Mouse (Mus musculus): Measurements from ENCODE around the gene Ankrd54. TPM values are rescaled to one million over a fixed set of nuclear protein-coding genes. Genes with fewer than 3 reads are reported as not detected.

The Ankrd54 gene
- polyA plus RNA-seq, 1 experiment from 2014 or later = 59.7 TPM

DNA sequence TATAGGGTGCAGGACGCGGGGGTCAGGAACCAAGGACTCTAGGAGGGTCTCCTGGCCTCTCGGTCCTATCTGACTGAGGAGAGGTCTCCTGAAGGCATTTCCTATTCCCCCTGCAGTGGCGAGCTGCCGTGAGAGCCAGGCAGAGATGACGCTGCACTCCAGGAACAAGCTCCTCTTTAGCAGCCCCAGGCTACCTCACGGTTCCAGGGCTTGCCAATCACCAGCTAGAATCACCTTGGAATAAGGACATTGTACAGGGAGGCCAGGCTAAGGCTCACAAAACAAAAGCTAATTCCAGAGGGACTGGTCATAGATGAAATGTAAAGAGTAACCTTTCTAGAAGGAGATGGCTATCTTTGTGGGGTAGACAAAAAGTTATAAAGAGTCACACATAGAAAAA, 6.1 kb downstream of the Ankrd54 start:
- Histone ChIP-seq H3K36me3 (ENCODE audit: control insufficient read depth, insufficient read depth, low read length) (peaks cover 23% of the 10 kb centered on the region), H3K9me3 (ENCODE audit: control insufficient read depth, low read length) (no peaks in the 10 kb centered on the region), H3K27me3 (ENCODE audit: control insufficient read depth, insufficient read depth, low read length) (no peaks in the 10 kb centered on the region), H3K9ac (ENCODE audit: low read depth, low read length) (no peak overlapping the region), H3K4me3 (ENCODE audit: low read depth, low read length) (no peak overlapping the region), H3K4me2 (replicated peaks; ENCODE audit: low read depth, low read length) (no peak overlapping the region), H3K4me1 (replicated peaks; ENCODE audit: control insufficient read depth, insufficient read depth, low read length) (no peaks in the 10 kb centered on the region), H3K27ac (ENCODE audit: low read depth, low read length) (no peak overlapping the region)
- WGBS = 89% methylated on average over 7 of the region's 7 CpGs
- DNase-seq (ENCODE audit: low spot score) (no peak), ATAC-seq (ENCODE audit: low FRiP score) (no peak)

GRCm38 (mm10) chr15:79052366-79052765, 10.3 kb downstream of the Ankrd54 start:
- H3K4me2 ChIP-seq (replicated peaks; ENCODE audit: low read depth, low read length) = no peak overlapping the region
- no peak overlapping the region for H3K4me3 ChIP-seq (ENCODE audit: low read depth, low read length)
- peaks cover 16% of the 10 kb centered on the region for H3K36me3 ChIP-seq (ENCODE audit: control insufficient read depth, insufficient read depth, low read length)
- 83% methylated on average over 2 of the region's 2 CpGs for WGBS
- H3K27me3 ChIP-seq (ENCODE audit: control insufficient read depth, insufficient read depth, low read length) = no peaks in the 10 kb centered on the region
- no peaks in the 10 kb centered on the region; the same call in 1 of the 2 replicates for H3K4me1 ChIP-seq (replicated peaks; ENCODE audit: control insufficient read depth, insufficient read depth, low read length)
- no peaks in the 10 kb centered on the region for H3K9me3 ChIP-seq (ENCODE audit: control insufficient read depth, low read length)
- no peak overlapping the region for H3K9ac ChIP-seq (ENCODE audit: low read depth, low read length)
- no peak for ATAC-seq (ENCODE audit: low FRiP score)
- H3K27ac ChIP-seq (ENCODE audit: low read depth, low read length) = no peak overlapping the region
- no peak for DNase-seq (ENCODE audit: low spot score)

GRCm38 (mm10) chr15:79051461-79052360, 11.0 kb downstream of the Ankrd54 start:
- ATAC-seq (ENCODE audit: low FRiP score) = no peak
- no peak overlapping the region for H3K4me2 ChIP-seq (replicated peaks; ENCODE audit: low read depth, low read length)
- H3K9ac ChIP-seq (ENCODE audit: low read depth, low read length) = no peak overlapping the region
- no peak overlapping the region for H3K4me3 ChIP-seq (ENCODE audit: low read depth, low read length)
- no peaks in the 10 kb centered on the region; the same call in 1 of the 2 replicates for H3K4me1 ChIP-seq (replicated peaks; ENCODE audit: control insufficient read depth, insufficient read depth, low read length)
- DNase-seq (ENCODE audit: low spot score) = no peak
- H3K9me3 ChIP-seq (ENCODE audit: control insufficient read depth, low read length) = no peaks in the 10 kb centered on the region
- peaks cover 16% of the 10 kb centered on the region for H3K36me3 ChIP-seq (ENCODE audit: control insufficient read depth, insufficient read depth, low read length)
- 69% methylated on average over 13 of the region's 13 CpGs for WGBS
- no peaks in the 10 kb centered on the region for H3K27me3 ChIP-seq (ENCODE audit: control insufficient read depth, insufficient read depth, low read length)
- H3K27ac ChIP-seq (ENCODE audit: low read depth, low read length) = no peak overlapping the region

GRCm38 (mm10) chr15:79050964-79051363, 11.7 kb downstream of the Ankrd54 start:
- Histone ChIP-seq H3K27ac (ENCODE audit: low read depth, low read length) (no peak overlapping the region), H3K4me3 (ENCODE audit: low read depth, low read length) (no peak overlapping the region), H3K9me3 (ENCODE audit: control insufficient read depth, low read length) (no peaks in the 10 kb centered on the region), H3K9ac (ENCODE audit: low read depth, low read length) (no peak overlapping the region), H3K36me3 (ENCODE audit: control insufficient read depth, insufficient read depth, low read length) (peaks cover 16% of the 10 kb centered on the region), H3K4me1 (replicated peaks; ENCODE audit: control insufficient read depth, insufficient read depth, low read length) (no peaks in the 10 kb centered on the region; the same call in 1 of the 2 replicates), H3K27me3 (ENCODE audit: control insufficient read depth, insufficient read depth, low read length) (no peaks in the 10 kb centered on the region), H3K4me2 (replicated peaks; ENCODE audit: low read depth, low read length) (no peak overlapping the region)
- ATAC-seq (ENCODE audit: low FRiP score) = no peak
- DNase-seq (ENCODE audit: low spot score) = no peak
- WGBS = 85% methylated on average over 2 of the region's 2 CpGs

- H3K9me3 ChIP-seq (ENCODE audit: control insufficient read depth, low read length) = no peaks in the 10 kb centered on the region
- 58% methylated on average over 9 of the region's 9 CpGs for WGBS
- no peak overlapping the region for H3K4me2 ChIP-seq (replicated peaks; ENCODE audit: low read depth, low read length)
- no peak overlapping the region for H3K4me3 ChIP-seq (ENCODE audit: low read depth, low read length)
- peak overlapping the region; percentile 20; the same call in 1 of the 2 replicates for H3K9ac ChIP-seq (ENCODE audit: low read depth, low read length)
- H3K27ac ChIP-seq (ENCODE audit: low read depth, low read length) = no peak overlapping the region
- no peaks in the 10 kb centered on the region for H3K27me3 ChIP-seq (ENCODE audit: control insufficient read depth, insufficient read depth, low read length)
- no peaks in the 10 kb centered on the region; the same call in 1 of the 2 replicates for H3K4me1 ChIP-seq (replicated peaks; ENCODE audit: control insufficient read depth, insufficient read depth, low read length)
- H3K36me3 ChIP-seq (ENCODE audit: control insufficient read depth, insufficient read depth, low read length) = peaks cover 11% of the 10 kb centered on the region
- peak; percentile 64; the same call in 1 of the 2 replicates for ATAC-seq (ENCODE audit: low FRiP score)
- DNase-seq (ENCODE audit: low spot score) = no peak
Measured at GRCm38 (mm10) chr15:79050160-79050845, 12.4 kb downstream of the Ankrd54 start.

GRCm38 (mm10) chr15:79048186-79048585, 14.5 kb downstream of the Ankrd54 start:
- H3K27me3 ChIP-seq (ENCODE audit: control insufficient read depth, insufficient read depth, low read length) = peaks cover 8% of the 10 kb centered on the region
- no peak overlapping the region for H3K4me3 ChIP-seq (ENCODE audit: low read depth, low read length)
- no peak overlapping the region for H3K9ac ChIP-seq (ENCODE audit: low read depth, low read length)
- no peak overlapping the region for H3K27ac ChIP-seq (ENCODE audit: low read depth, low read length)
- H3K4me2 ChIP-seq (replicated peaks; ENCODE audit: low read depth, low read length) = no peak overlapping the region
- 77% methylated on average over 4 of the region's 4 CpGs for WGBS
- no peaks in the 10 kb centered on the region for H3K9me3 ChIP-seq (ENCODE audit: control insufficient read depth, low read length)
- DNase-seq (ENCODE audit: low spot score) = no peak
- H3K36me3 ChIP-seq (ENCODE audit: control insufficient read depth, insufficient read depth, low read length) = no peaks in the 10 kb centered on the region; the same call in 1 of the 2 replicates
- ATAC-seq (ENCODE audit: low FRiP score) = no peak
- peaks cover 3% of the 10 kb centered on the region; the same call in 1 of the 2 replicates for H3K4me1 ChIP-seq (replicated peaks; ENCODE audit: control insufficient read depth, insufficient read depth, low read length)

DNA sequence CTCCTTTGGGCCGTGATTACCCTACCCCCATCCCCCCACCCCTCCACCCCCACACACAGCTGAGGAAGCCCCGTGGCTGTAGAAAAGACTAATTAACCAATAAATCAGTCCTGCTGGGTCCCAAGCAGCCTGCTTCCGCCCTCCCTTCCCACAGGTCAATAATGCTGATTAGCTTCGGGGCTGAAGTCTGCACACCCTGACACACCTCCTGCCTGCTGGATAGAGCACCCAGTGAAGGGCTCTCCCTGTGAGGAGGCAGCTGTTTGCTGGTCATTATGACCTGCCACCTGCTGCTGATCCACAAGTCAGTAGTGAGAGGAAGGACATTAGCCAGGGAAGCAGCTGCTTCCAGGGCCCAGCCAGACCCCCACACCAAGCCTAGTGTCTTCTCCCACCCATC, 17.9 kb downstream of the Ankrd54 start:
- H3K4me3 ChIP-seq (ENCODE audit: low read depth, low read length) = no peak overlapping the region
- H3K4me2 ChIP-seq (replicated peaks; ENCODE audit: low read depth, low read length) = no peak overlapping the region
- H3K27me3 ChIP-seq (ENCODE audit: control insufficient read depth, insufficient read depth, low read length) = peaks cover 33% of the 10 kb centered on the region
- DNase-seq (ENCODE audit: low spot score) = peak; percentile 57
- WGBS = 11% methylated on average over 4 of the region's 4 CpGs
- H3K36me3 ChIP-seq (ENCODE audit: control insufficient read depth, insufficient read depth, low read length) = no peaks in the 10 kb centered on the region
- peaks cover 8% of the 10 kb centered on the region for H3K4me1 ChIP-seq (replicated peaks; ENCODE audit: control insufficient read depth, insufficient read depth, low read length)
- H3K27ac ChIP-seq (ENCODE audit: low read depth, low read length) = 0 out of 2 replicates have a peak overlapping the region, but pooled peaks have one; percentile 31
- peak; percentile 87 for ATAC-seq (ENCODE audit: low FRiP score)
- H3K9ac ChIP-seq (ENCODE audit: low read depth, low read length) = no peak overlapping the region
- H3K9me3 ChIP-seq (ENCODE audit: control insufficient read depth, low read length) = no peaks in the 10 kb centered on the region

DNA sequence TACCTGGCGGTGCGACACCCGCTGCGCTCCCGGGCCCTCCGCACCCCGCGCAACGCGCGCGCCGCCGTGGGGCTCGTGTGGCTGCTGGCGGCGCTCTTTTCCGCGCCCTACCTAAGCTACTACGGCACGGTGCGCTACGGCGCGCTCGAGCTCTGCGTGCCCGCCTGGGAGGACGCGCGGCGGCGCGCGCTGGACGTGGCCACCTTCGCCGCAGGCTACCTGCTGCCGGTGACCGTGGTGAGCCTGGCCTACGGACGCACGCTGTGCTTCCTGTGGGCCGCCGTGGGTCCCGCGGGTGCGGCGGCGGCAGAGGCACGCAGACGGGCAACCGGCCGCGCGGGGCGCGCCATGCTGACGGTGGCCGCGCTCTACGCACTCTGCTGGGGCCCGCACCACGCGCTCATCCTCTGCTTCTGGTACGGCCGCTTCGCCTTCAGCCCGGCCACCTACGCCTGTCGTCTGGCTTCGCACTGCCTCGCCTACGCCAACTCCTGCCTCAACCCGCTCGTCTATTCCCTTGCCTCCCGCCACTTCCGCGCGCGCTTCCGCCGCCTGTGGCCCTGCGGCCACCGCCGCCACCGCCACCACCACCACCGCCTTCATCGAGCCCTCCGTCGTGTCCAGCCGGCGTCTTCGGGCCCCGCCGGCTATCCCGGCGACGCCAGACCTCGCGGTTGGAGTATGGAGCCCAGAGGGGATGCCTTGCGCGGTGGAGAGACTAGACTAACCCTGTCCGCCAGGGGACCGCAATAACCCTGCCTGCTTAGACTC, 19.8 kb downstream of the Ankrd54 start:
- WGBS = under 1% methylated on average over 66 of the region's 105 CpGs
- peak overlapping the region; percentile 45 for H3K4me3 ChIP-seq (ENCODE audit: low read depth, low read length)
- H3K9ac ChIP-seq (ENCODE audit: low read depth, low read length) = peak overlapping the region; percentile 49; the same call in 1 of the 2 replicates
- H3K27ac ChIP-seq (ENCODE audit: low read depth, low read length) = no peak overlapping the region
- H3K9me3 ChIP-seq (ENCODE audit: control insufficient read depth, low read length) = no peaks in the 10 kb centered on the region
- H3K27me3 ChIP-seq (ENCODE audit: control insufficient read depth, insufficient read depth, low read length) = peaks cover 33% of the 10 kb centered on the region
- no peaks in the 10 kb centered on the region for H3K36me3 ChIP-seq (ENCODE audit: control insufficient read depth, insufficient read depth, low read length)
- ATAC-seq (ENCODE audit: low FRiP score) = no peak
- DNase-seq (ENCODE audit: low spot score) = peak; percentile 55
- H3K4me1 ChIP-seq (replicated peaks; ENCODE audit: control insufficient read depth, insufficient read depth, low read length) = peaks cover 8% of the 10 kb centered on the region
- peak overlapping the region; percentile 93 for H3K4me2 ChIP-seq (replicated peaks; ENCODE audit: low read depth, low read length)

Data from hindbrain, embryonic 11.5 days (tissue).